Mouse (Mus musculus) midbrain, embryonic 10.5 days (tissue): ENCODE data around the gene Tmeff2. TPM values are rescaled to one million over a fixed set of nuclear protein-coding genes. Genes with fewer than 3 reads are reported as not detected.

ENCODE experiments used
- DNase-seq: peaks from one replicate; pipeline ENCODE4 v3.0.0-alpha.2; 2017; ENCODE audit warnings: low spot score
- H3K27ac ChIP-seq: fragments of 300-500 bp; sonication (generic); replicated peaks from 2 replicates; pipeline ENCODE4 v1.5.1; 2016; ENCODE audit warnings: mild to moderate bottlenecking
- H3K27me3 ChIP-seq: fragments of 300-500 bp; sonication (generic); 2 replicates; pipeline ENCODE4 v1.6.1; 2016; ENCODE audit warnings: low read depth, mild to moderate bottlenecking; ENCODE audit not compliant: poor library complexity, severe bottlenecking
- H3K36me3 ChIP-seq: fragments of 300-500 bp; sonication (generic); 2 replicates; pipeline ENCODE4 v1.6.1; 2016; ENCODE audit warnings: mild to moderate bottlenecking, moderate library complexity
- H3K4me1 ChIP-seq: fragments of 300-500 bp; sonication (generic); 2 replicates; pipeline ENCODE4 v1.6.1; 2016
- H3K4me3 ChIP-seq: fragments of 300-500 bp; sonication (generic); 2 replicates; pipeline ENCODE4 v1.5.1; 2016; ENCODE audit warnings: mild to moderate bottlenecking, moderate library complexity
- H3K9me3 ChIP-seq: fragments of 300-500 bp; sonication (generic); replicated peaks from 2 replicates; pipeline ENCODE4 v1.6.1; 2016; ENCODE audit warnings: mild to moderate bottlenecking
- WGBS: fragments of 180-500 bp; shearing (Covaris S2); methylation state at CpG from one replicate; pipeline ENCODE4 v1.1.7; 2016; 5-methylcytosine and 5-hydroxymethylcytosine counted together
- polyA plus RNA-seq: library from polyadenylated mRNA; unstranded; fragments of >200 nt; fragmentation: Nextera tagmentation; extraction: Ambion mirVana; gene quantifications from 2 replicates; pipeline ENCODE4 v1.2.1, GENCODE M21; 2016

The Tmeff2 gene
- polyA plus RNA-seq, 1 experiment from 2014 or later = 4.1 TPM

DNA sequence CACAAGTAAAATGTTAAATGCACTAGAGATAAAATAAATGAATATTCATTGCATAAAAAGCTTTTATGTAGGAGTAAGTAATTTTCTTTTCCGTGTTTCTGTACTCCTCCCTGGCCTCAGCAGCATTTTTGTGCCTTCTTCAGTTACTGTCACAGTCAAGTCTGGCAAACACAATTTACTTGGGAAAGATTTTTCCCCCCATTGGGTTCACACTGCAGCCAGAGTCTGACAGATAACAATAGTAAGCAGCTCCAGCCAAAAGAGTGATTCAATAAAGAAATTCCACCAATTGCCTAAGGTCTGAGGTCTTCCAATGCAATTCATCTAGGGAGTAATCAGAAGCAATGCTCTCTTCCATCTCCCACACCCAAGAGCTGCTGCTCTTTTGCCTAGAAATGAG lies 48.1 kb downstream of the Tmeff2 start:
- WGBS = 74% methylated on average over 1 of the region's 1 CpGs
- no peak for DNase-seq

DNA sequence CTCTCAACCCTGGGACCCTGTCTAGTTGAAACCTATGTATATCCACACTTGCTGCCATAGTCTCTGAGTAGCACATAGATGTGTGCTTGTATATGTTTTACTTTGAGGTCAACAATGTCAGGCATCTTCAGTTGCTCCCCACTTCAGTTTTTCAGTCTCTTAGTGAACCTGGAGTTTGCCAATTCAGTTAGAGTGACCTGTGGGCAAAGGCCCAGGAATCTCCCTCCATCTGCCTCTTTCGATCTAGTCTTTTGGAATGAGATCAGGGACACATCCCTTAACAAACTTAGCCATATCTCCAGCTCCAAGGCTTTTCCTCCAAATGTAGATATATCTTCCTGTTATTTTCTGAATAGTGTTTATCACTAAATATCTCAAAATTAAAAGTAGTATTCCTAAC lies 58.4 kb downstream of the Tmeff2 start:
- H3K4me1 ChIP-seq = no peaks in the 10 kb centered on the region

More for the DNA sequence above, 48.1 kb downstream of the Tmeff2 start:
- no peaks in the 10 kb centered on the region for H3K4me1 ChIP-seq
- no peaks in the 10 kb centered on the region for H3K36me3 ChIP-seq
- no peaks in the 10 kb centered on the region for H3K27me3 ChIP-seq
- no peaks in the 10 kb centered on the region for H3K9me3 ChIP-seq
- H3K27ac ChIP-seq = no peak overlapping the region
- no peak overlapping the region for H3K4me3 ChIP-seq

DNA sequence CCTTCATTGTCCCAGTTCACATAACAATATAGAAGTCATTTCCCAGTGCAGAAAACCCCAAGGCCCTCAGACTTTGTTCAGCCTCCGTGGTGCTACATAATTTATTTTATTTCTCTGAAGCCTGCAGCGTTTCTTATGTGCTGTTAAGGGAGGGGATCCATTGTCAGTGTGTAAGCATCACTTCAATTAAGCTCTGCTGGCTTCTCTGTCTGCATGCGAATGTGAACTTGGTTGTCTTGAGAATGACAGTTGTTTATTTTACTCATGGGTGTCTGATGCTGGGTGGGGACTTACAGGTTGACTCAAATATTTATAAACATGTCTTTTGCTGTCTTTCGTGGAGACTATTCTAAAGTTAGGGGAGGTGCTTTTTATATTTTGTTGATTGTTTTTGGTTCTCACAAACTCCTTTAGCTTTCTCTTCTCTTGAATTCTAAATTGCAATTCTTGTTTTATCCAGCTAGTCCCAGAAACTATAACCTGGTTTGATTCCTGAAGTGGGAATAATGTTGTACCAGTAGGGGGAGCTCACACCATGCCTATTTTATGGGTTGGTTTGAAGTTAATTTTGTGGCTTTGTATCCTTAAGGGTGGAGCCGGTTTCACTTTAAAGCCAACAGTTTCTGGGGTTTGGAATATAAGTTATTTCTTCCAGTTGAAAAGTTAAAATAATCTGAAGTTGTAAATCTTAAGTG lies 61.7 kb downstream of the Tmeff2 start:
- Histone ChIP-seq H3K27ac (no peak overlapping the region), H3K36me3 (no peaks in the 10 kb centered on the region), H3K27me3 (no peaks in the 10 kb centered on the region), H3K4me1 (no peaks in the 10 kb centered on the region), H3K9me3 (no peaks in the 10 kb centered on the region), H3K4me3 (no peak overlapping the region)
- 61% methylated on average over 5 of the region's 5 CpGs for WGBS
- peak; percentile 16 for DNase-seq

More for the DNA sequence above, 58.4 kb downstream of the Tmeff2 start:
- no peak overlapping the region for H3K4me3 ChIP-seq
- no peaks in the 10 kb centered on the region for H3K36me3 ChIP-seq
- no peak overlapping the region for H3K27ac ChIP-seq
- H3K9me3 ChIP-seq = no peaks in the 10 kb centered on the region
- no peak for DNase-seq
- 95% methylated on average over 1 of the region's 1 CpGs for WGBS
- H3K27me3 ChIP-seq = no peaks in the 10 kb centered on the region

DNA sequence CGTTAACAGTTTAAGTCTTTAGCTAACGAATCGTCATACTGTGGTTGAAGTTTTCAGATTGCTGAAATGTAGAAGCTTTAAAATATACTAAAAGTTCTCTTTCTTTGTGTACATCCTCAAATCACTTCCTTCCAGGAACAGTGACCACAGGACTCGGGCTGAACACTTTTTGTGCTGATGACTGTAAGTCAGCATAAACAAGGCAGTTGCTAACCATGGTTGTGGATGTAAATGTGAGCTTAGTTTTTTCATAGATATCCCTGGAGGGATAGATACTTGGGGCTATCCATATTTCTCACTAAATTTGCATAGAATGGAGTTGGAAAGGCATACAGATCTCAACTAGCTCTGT lies 62.2 kb downstream of the Tmeff2 start:
- Histone ChIP-seq H3K27me3 (no peaks in the 10 kb centered on the region), H3K9me3 (no peaks in the 10 kb centered on the region), H3K27ac (no peak overlapping the region), H3K4me3 (no peak overlapping the region), H3K4me1 (no peaks in the 10 kb centered on the region), H3K36me3 (no peaks in the 10 kb centered on the region)
- no peak for DNase-seq
- 70% methylated on average over 4 of the region's 4 CpGs for WGBS

DNA sequence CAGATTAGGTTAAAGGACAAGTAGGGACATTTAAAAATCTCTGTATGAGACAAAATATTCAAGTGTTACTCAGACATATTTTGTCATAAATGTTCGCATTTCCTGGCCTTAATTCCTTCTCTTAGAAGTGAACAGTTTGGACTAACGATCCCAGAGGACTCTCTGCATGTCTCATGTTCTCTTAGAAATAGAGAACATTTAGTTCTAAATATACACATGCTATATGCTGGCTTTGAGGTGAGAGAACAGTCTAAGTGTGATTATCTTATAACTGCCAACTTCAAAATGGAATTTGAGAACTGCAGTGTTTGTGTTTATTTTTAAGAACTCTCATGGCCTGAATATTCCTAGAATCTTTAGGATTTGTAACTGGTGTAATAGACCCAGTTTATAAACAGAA lies 69.2 kb downstream of the Tmeff2 start:
- no peak for DNase-seq
- Histone ChIP-seq H3K4me1 (no peaks in the 10 kb centered on the region), H3K27me3 (no peaks in the 10 kb centered on the region), H3K27ac (no peak overlapping the region), H3K4me3 (no peak overlapping the region), H3K9me3 (no peaks in the 10 kb centered on the region), H3K36me3 (no peaks in the 10 kb centered on the region)
- WGBS = 87% methylated on average over 2 of the region's 2 CpGs

DNA sequence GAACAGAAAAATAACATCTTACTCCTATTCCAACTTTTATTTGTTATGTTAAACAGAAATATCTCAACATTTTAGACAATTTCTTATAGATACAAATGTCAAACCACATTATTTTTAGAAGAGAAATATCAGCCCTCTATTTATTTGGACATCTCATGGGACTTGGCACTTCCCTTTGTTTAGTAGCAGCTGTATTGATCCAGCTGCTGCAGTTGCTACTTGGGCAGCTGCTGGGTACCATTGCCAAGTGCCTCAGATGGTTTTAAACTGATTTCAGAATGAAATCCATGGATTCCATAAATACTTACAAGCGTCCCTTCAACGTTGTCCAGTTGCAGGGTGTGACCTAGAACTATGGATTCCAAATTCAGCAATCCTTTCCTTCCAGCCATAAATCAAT lies 70.4 kb downstream of the Tmeff2 start:
- Histone ChIP-seq H3K27ac (no peak overlapping the region), H3K27me3 (no peaks in the 10 kb centered on the region), H3K9me3 (no peaks in the 10 kb centered on the region), H3K4me3 (no peak overlapping the region), H3K36me3 (no peaks in the 10 kb centered on the region), H3K4me1 (no peaks in the 10 kb centered on the region)
- WGBS = 78% methylated on average over 2 of the region's 2 CpGs
- DNase-seq = no peak

DNA sequence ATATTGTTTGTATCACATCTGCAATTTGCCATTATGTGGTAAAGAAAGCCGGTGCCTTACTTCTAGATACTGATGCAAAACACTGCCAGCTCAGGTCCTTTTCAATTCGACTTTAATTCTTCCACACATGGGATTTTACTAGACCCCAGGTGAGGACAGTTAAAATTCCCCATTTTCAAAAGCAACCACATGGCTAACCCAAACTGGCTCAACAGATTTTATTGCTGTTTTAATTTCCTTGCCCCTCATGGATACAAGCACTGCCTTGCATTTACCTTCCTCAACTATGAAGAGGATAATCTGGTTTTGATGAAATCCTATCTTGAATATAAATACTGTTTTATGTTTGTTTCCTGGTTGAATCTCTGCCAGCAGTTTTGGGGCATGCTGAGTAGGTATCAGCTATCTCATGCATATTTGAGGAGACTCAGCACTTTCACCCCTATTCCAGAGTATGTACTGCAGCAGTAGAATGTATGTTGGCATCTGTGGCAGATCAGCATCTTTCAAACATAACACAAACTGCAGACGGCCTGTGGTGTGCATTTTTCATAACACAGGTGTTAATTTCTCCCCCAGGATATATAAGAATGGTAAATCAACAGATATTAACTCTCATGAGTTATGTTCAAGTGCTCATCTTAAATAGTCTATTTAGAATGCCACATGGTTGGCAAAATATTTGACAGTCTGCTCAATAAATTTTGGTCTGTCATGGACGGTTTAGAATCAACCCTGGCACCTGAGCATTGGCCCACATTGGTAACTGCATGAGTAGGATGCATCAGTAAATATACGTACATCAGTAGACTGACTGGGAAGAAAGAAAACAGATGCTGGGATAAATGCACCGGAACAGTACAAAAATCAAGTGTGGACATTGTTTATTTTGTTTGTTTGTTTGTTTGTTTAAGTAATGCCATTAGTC lies 72.3 kb downstream of the Tmeff2 start:
- Histone ChIP-seq H3K4me3 (no peak overlapping the region), H3K9me3 (no peaks in the 10 kb centered on the region), H3K27me3 (no peaks in the 10 kb centered on the region), H3K4me1 (no peaks in the 10 kb centered on the region), H3K27ac (no peak overlapping the region), H3K36me3 (no peaks in the 10 kb centered on the region)
- no peak for DNase-seq
- WGBS = 86% methylated on average over 6 of the region's 6 CpGs

DNA sequence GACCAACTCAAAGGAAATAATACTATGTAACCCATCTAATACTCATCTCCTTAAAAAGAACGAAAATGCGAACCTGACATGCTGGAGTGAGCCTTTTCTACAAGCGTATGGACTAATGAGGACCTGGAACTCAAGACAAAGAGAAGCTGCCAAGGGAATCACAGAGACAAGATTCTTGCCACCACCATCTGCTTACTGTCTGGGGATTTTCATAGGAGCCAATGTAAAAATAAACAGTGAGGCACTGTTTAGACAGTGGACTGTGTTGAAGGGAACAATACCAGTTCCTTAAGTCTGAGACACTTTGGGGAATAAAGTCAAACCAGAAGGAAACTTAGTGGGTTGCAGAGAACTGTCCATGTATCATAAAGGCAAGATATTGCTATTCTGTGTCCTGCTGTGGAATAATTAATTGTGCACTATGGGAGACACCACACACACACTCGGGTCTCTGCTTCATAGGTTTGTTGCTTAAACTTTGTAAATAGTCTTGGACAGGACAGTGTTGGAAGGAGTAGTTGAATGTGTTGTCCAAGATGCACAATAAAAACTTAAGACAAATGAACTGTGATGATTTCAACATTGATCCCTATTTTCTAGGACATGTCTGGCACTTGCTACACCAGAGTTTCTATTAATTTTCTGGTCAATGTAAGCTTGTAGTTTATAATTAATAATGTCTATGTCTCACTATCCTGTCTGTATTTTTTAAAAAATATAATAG lies 79.1 kb downstream of the Tmeff2 start:
- no peak for DNase-seq
- no peaks in the 10 kb centered on the region for H3K4me1 ChIP-seq
- H3K9me3 ChIP-seq = no peaks in the 10 kb centered on the region
- H3K27ac ChIP-seq = no peak overlapping the region
- 83% methylated on average over 4 of the region's 4 CpGs for WGBS
- no peaks in the 10 kb centered on the region for H3K36me3 ChIP-seq
- no peaks in the 10 kb centered on the region for H3K27me3 ChIP-seq
- no peak overlapping the region for H3K4me3 ChIP-seq

DNA sequence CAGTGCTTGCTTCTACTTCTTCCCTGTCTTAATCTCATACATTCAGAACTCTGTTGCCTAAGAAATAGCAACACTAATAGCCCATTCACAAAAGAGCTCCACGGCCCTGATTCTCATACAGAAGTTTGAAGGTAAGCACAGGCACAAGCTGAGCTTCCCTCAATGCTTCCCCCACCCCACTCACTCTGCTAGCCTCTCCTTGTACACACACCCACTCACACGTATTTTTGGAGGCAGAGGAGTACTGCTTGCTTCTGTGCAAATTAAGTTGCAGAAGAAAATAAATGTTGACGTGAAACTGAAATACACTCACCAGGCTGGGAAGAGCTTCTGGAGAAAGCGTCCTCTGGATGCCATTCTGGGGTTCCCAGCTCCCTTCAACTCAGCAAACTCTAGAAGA lies 80.1 kb downstream of the Tmeff2 start:
- no peak overlapping the region for H3K4me3 ChIP-seq
- H3K27ac ChIP-seq = no peak overlapping the region
- H3K27me3 ChIP-seq = no peaks in the 10 kb centered on the region
- no peaks in the 10 kb centered on the region for H3K4me1 ChIP-seq
- no peaks in the 10 kb centered on the region for H3K9me3 ChIP-seq
- 74% methylated on average over 4 of the region's 4 CpGs for WGBS
- no peak for DNase-seq
- H3K36me3 ChIP-seq = no peaks in the 10 kb centered on the region

DNA sequence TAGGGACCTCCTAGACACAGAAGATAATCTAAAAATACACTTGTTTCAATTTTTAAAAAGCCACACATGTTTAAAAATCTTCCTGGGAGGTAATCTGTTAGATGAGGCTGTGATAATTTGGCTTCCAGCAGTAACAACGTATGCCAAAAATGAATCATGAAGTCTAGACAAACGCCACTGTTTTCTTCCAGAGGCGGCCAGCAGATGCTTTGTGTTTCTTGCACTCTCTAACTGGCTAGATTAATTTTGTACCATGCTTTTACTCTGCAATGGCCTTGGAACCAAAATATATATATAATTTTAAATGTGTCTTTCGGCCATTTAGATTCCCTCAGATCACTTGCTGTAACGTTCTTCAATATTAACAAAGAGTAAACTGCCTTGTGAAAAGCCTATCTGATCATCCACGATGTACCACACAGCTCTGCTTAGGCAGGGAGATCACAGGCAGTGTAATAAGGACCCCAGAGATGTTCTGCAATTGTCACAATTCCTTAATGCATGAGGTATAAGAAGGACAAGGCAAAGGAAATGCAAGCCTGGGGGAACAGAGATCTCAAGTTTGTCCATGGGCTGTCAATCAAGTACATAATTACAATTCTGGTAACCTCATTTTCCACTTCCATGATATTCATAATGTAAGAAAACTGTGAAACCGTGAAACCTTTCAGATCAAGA lies 80.8 kb downstream of the Tmeff2 start:
- DNase-seq = no peak
- Histone ChIP-seq H3K27me3 (no peaks in the 10 kb centered on the region), H3K4me3 (no peak overlapping the region), H3K4me1 (no peaks in the 10 kb centered on the region), H3K27ac (no peak overlapping the region), H3K9me3 (no peaks in the 10 kb centered on the region), H3K36me3 (no peaks in the 10 kb centered on the region)
- 91% methylated on average over 7 of the region's 7 CpGs for WGBS

DNA sequence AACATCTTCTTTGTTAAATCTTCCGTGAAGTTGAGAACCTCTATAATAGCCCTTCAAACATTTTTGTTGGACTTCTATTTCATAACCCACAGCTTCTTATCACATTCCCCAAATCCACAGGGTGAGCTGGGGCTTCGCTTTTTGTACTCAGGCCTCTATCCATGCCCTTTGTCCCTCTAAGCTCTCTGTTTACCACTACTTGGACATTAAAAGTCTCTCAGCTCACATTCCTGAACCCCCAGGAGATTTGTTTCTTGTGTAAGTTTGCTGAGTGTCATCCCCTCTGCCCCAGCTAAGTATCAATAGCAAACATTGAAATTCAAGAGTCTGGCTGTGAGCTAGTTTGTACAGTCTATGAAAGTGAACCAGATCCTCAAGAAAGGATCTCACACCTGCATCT lies 90.2 kb downstream of the Tmeff2 start:
- H3K4me3 ChIP-seq = no peak overlapping the region
- no peak for DNase-seq
- WGBS = 41% methylated on average over 2 of the region's 2 CpGs
- H3K36me3 ChIP-seq = no peaks in the 10 kb centered on the region
- peaks cover 5% of the 10 kb centered on the region; the same call in 1 of the 2 replicates for H3K4me1 ChIP-seq
- H3K27me3 ChIP-seq = no peaks in the 10 kb centered on the region
- no peak overlapping the region for H3K27ac ChIP-seq
- H3K9me3 ChIP-seq = no peaks in the 10 kb centered on the region

DNA sequence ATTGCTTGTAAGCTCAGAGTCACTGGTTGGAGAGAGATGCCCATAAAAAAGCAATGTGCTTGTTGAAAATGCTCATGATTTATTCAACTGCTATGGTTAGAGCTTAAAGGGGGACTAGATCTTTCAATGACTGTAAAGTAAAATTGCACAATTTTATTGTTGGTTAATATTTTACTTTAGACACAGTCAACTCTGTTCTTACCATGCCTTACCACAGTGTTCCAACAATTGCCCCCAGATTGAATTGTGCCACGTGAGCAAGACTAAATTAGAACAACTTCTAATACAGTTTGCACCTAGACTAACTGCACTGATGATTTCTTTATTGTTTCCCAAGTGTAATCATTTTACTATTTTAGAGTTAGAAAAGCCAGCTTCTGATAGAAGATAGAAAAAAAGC lies 94.1 kb downstream of the Tmeff2 start:
- 77% methylated on average over 1 of the region's 1 CpGs for WGBS
- Histone ChIP-seq H3K4me1 (peaks cover 5% of the 10 kb centered on the region; the same call in 1 of the 2 replicates), H3K36me3 (no peaks in the 10 kb centered on the region), H3K9me3 (no peaks in the 10 kb centered on the region), H3K27ac (no peak overlapping the region), H3K27me3 (no peaks in the 10 kb centered on the region), H3K4me3 (no peak overlapping the region)
- no peak for DNase-seq
